Mouse (Mus musculus): ENCODE measurements around the gene Tbc1d22b.

Tbc1d22b gene

GRCm38 (mm10) chr17:29642219-29642618, 92.6 kb downstream of the Tbc1d22b start:
- in situ Hi-C loops (cut with MseI, MboI): no loop called here
